Mouse (Mus musculus): ENCODE data around the gene Ccdc170. TPM values are rescaled to one million over a fixed set of nuclear protein-coding genes. Genes with fewer than 3 reads are reported as not detected.

Ccdc170 gene
- polyA plus RNA-seq, 1 experiment: 0.05 TPM

- no peak overlapping the region for H3K4me3 ChIP-seq
- H3K4me2 ChIP-seq (ENCODE audit: low read depth): no peak overlapping the region
- no peak overlapping the region for H3ac ChIP-seq (ENCODE audit: control insufficient read depth, insufficient read length)
- no peaks in the 10 kb centered on the region for H3K27me3 ChIP-seq (ENCODE audit: control insufficient read depth, insufficient read depth, insufficient read length)
- H3K36me3 ChIP-seq (ENCODE audit: control insufficient read depth, insufficient read depth): no peaks in the 10 kb centered on the region
- no peaks in the 10 kb centered on the region for H3K79me2 ChIP-seq (ENCODE audit: control insufficient read depth, insufficient read depth)
- TF ChIP-seq CEBPB (IDR thresholded peaks at IDR 0.05; ENCODE audit: insufficient read depth, poor library complexity, severe bottlenecking) (no peak), TCF3 (IDR thresholded peaks at IDR 0.05; ENCODE audit: insufficient read length, low read depth) (no peak)
Measured at GRCm38 (mm10) chr10:4604527-4605209, 122.4 kb downstream of the Ccdc170 start.

DNA sequence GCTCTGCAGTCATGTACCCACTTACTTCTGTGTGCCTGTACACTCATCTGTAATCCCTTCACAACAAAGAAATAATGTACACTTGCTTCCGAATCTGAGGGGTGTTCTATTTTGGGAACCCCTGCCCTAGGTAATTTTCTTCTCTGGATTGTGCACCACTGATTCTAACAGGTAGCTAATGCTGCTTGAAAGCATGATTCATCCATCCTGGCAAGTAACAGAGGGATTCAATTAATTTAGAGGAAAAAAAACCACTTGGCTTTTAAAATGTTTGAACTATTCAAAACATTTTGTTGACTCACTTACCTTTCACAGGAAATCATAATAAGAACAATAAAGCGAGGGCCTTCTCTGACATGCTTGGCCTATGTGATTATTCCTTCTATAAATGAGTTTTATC, 127.9 kb downstream of the Ccdc170 start:
- Histone ChIP-seq H3K79me2 (ENCODE audit: control insufficient read depth, insufficient read depth) (no peaks in the 10 kb centered on the region), H3K27me3 (ENCODE audit: control insufficient read depth, insufficient read depth, insufficient read length) (no peaks in the 10 kb centered on the region), H3K36me3 (ENCODE audit: control insufficient read depth, insufficient read depth) (no peaks in the 10 kb centered on the region), H3K4me3 (no peak overlapping the region), H3K4me2 (ENCODE audit: low read depth) (no peak overlapping the region), H3ac (ENCODE audit: control insufficient read depth, insufficient read length) (no peak overlapping the region)
- no peak for TF ChIP-seq USF1 (IDR thresholded peaks at IDR 0.05; ENCODE audit: low read depth)
- no peak for TF ChIP-seq POLR2A (IDR thresholded peaks at IDR 0.05; ENCODE audit: insufficient read length, low read depth)
- TF ChIP-seq MYOG (IDR thresholded peaks at IDR 0.05; ENCODE audit: control insufficient read depth in 1 of 3, insufficient read depth in 1 of 3, insufficient read length in 2 of 3, low read depth in 2 of 3): no peak
- no peak for TF ChIP-seq TCF12 (IDR thresholded peaks at IDR 0.05; ENCODE audit: insufficient read depth, poor library complexity, severe bottlenecking)
- TF ChIP-seq SRF (IDR thresholded peaks at IDR 0.05; ENCODE audit: control insufficient read depth, insufficient read length, low read depth): no peak
- no peak for TF ChIP-seq MAX (IDR thresholded peaks at IDR 0.05; ENCODE audit: low read depth)
- no peak for TF ChIP-seq POLR2AphosphoS2 (IDR thresholded peaks at IDR 0.05; ENCODE audit: insufficient read length, low read depth)
- no peak for TF ChIP-seq TCF3 (IDR thresholded peaks at IDR 0.05; ENCODE audit: insufficient read length, low read depth)
- no peak for TF ChIP-seq E2F4 (IDR thresholded peaks at IDR 0.05; ENCODE audit: insufficient read depth)

- Histone ChIP-seq H3K4me2 (ENCODE audit: low read depth) (peak within 1 kb of the TSS; percentile 77), H3K79me2 (ENCODE audit: control insufficient read depth, insufficient read depth) (no peaks in the 10 kb centered on the region), H3K4me3 (peak within 1 kb of the TSS; percentile 37), H3ac (ENCODE audit: control insufficient read depth, insufficient read length) (peak within 1 kb of the TSS; percentile 5), H3K27me3 (ENCODE audit: control insufficient read depth, insufficient read depth, insufficient read length) (no peaks in the 10 kb centered on the region), H3K36me3 (ENCODE audit: control insufficient read depth, insufficient read depth) (no peaks in the 10 kb centered on the region)
- TF ChIP-seq REST (IDR thresholded peaks at IDR 0.05; ENCODE audit: insufficient read depth, insufficient read length) (no peak), CEBPB (IDR thresholded peaks at IDR 0.05; ENCODE audit: insufficient read depth, poor library complexity, severe bottlenecking) (no peak), TCF12 (IDR thresholded peaks at IDR 0.05; ENCODE audit: insufficient read depth, poor library complexity, severe bottlenecking) (no peak), TCF3 (IDR thresholded peaks at IDR 0.05; ENCODE audit: insufficient read length, low read depth) (no peak), USF1 (IDR thresholded peaks at IDR 0.05; ENCODE audit: low read depth) (no peak), POLR2A (IDR thresholded peaks at IDR 0.05; ENCODE audit: insufficient read length, low read depth) (no peak), SRF (IDR thresholded peaks at IDR 0.05; ENCODE audit: control insufficient read depth, insufficient read length, low read depth) (no peak)
Measured at GRCm38 (mm10) chr10:4611386-4612155, 129.3 kb downstream of the Ccdc170 start, which contains the start of gene Esr1. TSS of gene Esr1 (plus strand) at chr10:4611593.

Other genes starting within 250 kb of the Ccdc170 start
- gene Akap12, start 216.1 kb upstream of the Ccdc170 start, polyA plus RNA-seq (2012; fragmentation: generic; extraction: Trizol): 0.55 TPM
- gene Zbtb2, start 94.4 kb upstream of the Ccdc170 start, polyA plus RNA-seq (2012; fragmentation: generic; extraction: Trizol): 3.8 TPM
- gene Rmnd1, start 50.1 kb upstream of the Ccdc170 start, polyA plus RNA-seq (2012; fragmentation: generic; extraction: Trizol): 22.1 TPM
- gene Armt1, start 50.0 kb upstream of the Ccdc170 start, polyA plus RNA-seq (2012; fragmentation: generic; extraction: Trizol): 16.0 TPM
- gene Esr1, start 129.1 kb downstream of the Ccdc170 start, polyA plus RNA-seq (2012; fragmentation: generic; extraction: Trizol): 3.6 TPM

Measured in myocyte (in vitro differentiated cells).